Mouse (Mus musculus) neural tube, embryonic 12.5 days (tissue): ENCODE data around the gene Mapk9. TPM values are rescaled to one million over a fixed set of nuclear protein-coding genes. Genes with fewer than 3 reads are reported as not detected.

Experiments used
- ATAC-seq: fragments of 200-750 bp; cut with Nextera tagmentation; 2 replicates; pipeline ENCODE4 v1.8.0; 2017; ENCODE audit warnings: low read depth, mild to moderate bottlenecking, moderate TSS enrichment, moderate library complexity; ENCODE audit not compliant: low FRiP score
- H3K27ac ChIP-seq: fragments of 300-500 bp; sonication (generic); 2 replicates; pipeline ENCODE4 v1.5.1; 2016
- H3K27me3 ChIP-seq: fragments of 300-500 bp; sonication (generic); replicated peaks from 2 replicates; pipeline ENCODE4 v1.6.1; 2016; ENCODE audit warnings: mild to moderate bottlenecking
- H3K36me3 ChIP-seq: fragments of 300-500 bp; sonication (generic); 2 replicates; pipeline ENCODE4 v1.6.1; 2016; ENCODE audit warnings: mild to moderate bottlenecking
- H3K4me1 ChIP-seq: fragments of 300-500 bp; sonication (generic); 2 replicates; pipeline ENCODE4 v1.6.1; 2016
- H3K4me2 ChIP-seq: fragments of 300-500 bp; sonication (generic); replicated peaks from 2 replicates; pipeline ENCODE4 v1.6.1; 2016; ENCODE audit warnings: mild to moderate bottlenecking
- H3K4me3 ChIP-seq: fragments of 300-500 bp; sonication (generic); 2 replicates; pipeline ENCODE4 v1.5.1; 2016
- H3K9ac ChIP-seq: fragments of 300-500 bp; sonication (generic); 2 replicates; pipeline ENCODE4 v1.6.1; 2016; ENCODE audit warnings: mild to moderate bottlenecking
- H3K9me3 ChIP-seq: fragments of 300-500 bp; sonication (generic); 2 replicates; pipeline ENCODE4 v1.6.1; 2016; ENCODE audit warnings: mild to moderate bottlenecking
- whole genome bisulfite sequencing: fragments of 180-500 bp; shearing (Covaris S2); methylation state at CpG from one replicate; pipeline ENCODE4 v1.1.7; 2016; 5-methylcytosine and 5-hydroxymethylcytosine counted together
- microRNA-seq: library from miRNA; unstranded; fragments of <30 nt; microRNA quantifications from one replicate; pipeline ENCODE4, GENCODE M21; 2017
- polyA plus RNA-seq: library from polyadenylated mRNA; unstranded; fragments of >200 nt; fragmentation: Nextera tagmentation; extraction: Ambion mirVana; gene quantifications from 2 replicates; pipeline ENCODE4 v1.2.1, GENCODE M21; 2016

Mapk9 gene
- polyA plus RNA-seq, 1 experiment from 2014 or later = 58.7 TPM

- WGBS = 70% methylated on average over 1 of the region's 1 CpGs
- H3K27ac ChIP-seq = no peak overlapping the region
- H3K9ac ChIP-seq = no peak overlapping the region
- no peak overlapping the region for H3K4me2 ChIP-seq
- ATAC-seq = no peak
- no peaks in the 10 kb centered on the region for H3K9me3 ChIP-seq
- H3K27me3 ChIP-seq = 0 out of 2 replicates have a peak, but pooled peaks cover 9% of the 10 kb centered on the region
- H3K4me3 ChIP-seq = no peak overlapping the region
- H3K36me3 ChIP-seq = no peaks in the 10 kb centered on the region
- H3K4me1 ChIP-seq = peaks cover 26% of the 10 kb centered on the region
Measured at GRCm38 (mm10) chr11:49933811-49934210, 87.3 kb downstream of the Mapk9 start.

DNA sequence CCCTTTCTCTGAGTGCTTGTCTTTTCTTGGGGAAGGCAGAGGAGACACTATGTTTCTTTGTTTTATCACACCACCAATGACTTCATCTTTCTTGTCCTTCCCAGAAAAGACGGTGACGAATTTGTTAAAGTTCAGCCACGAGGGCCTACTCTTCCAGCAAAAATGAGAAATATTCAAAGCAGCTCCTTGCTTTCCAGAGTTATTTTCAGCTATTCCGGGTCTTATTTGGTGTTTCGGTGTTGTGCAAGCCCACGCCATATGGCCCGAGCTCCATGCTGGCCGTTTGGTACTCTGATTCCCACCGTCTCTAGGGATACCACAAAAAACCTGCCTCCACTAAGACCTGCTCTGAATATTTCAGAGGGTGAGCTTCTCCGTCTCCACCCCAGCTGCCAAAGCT lies 87.8 kb downstream of the Mapk9 start:
- Histone ChIP-seq H3K4me2 (no peak overlapping the region), H3K4me1 (peaks cover 26% of the 10 kb centered on the region), H3K9me3 (no peaks in the 10 kb centered on the region), H3K27ac (no peak overlapping the region), H3K27me3 (0 out of 2 replicates have a peak, but pooled peaks cover 9% of the 10 kb centered on the region), H3K9ac (no peak overlapping the region), H3K4me3 (no peak overlapping the region), H3K36me3 (no peaks in the 10 kb centered on the region)
- 61% methylated on average over 10 of the region's 10 CpGs for WGBS
- no peak for ATAC-seq

Small RNA genes lying within 50 kb of the gene (microRNA-seq; reads per million reads assigned to microRNA genes)
- not detected for gene Gm23492

Other genes starting within 250 kb of the Mapk9 start
- gene Flt4, start 237.5 kb upstream of the Mapk9 start, polyA plus RNA-seq = 2.4 and 2.8 TPM in 2 replicates
- not detected in 2 replicates for gene Scgb3a1, start 183.1 kb upstream of the Mapk9 start, polyA plus RNA-seq
- gene Cnot6, start 134.0 kb upstream of the Mapk9 start, polyA plus RNA-seq = 81.5 and 82.9 TPM in 2 replicates
- gene Gfpt2, start 52.6 kb upstream of the Mapk9 start, polyA plus RNA-seq = 8.1 and 8.2 TPM in 2 replicates
- gene Rasgef1c, start 55.1 kb downstream of the Mapk9 start, polyA plus RNA-seq = 13.7 and 14.7 TPM in 2 replicates
- gene Rnf130, start 178.6 kb downstream of the Mapk9 start, polyA plus RNA-seq = 71.9 and 75.0 TPM in 2 replicates